Mouse (Mus musculus) megakaryocyte-erythroid progenitor cell, adult 5-6 weeks (primary cell): ENCODE measurements around the gene Prkaca. TPM values are rescaled to one million over a fixed set of nuclear protein-coding genes. Genes with fewer than 3 reads are reported as not detected.

Source experiments
- ATAC-seq: replicated peaks from 2 replicates; pipeline ENCODE4 v1.8.0; 2016; ENCODE audit warnings: mild to moderate bottlenecking, inconsistent platforms; ENCODE audit not compliant: severe bottlenecking, poor library complexity, low FRiP score, low TSS enrichment
- total RNA-seq, 2 experiments: library from RNA; stranded (forward) in 1 of 2; stranded (reverse) in 1 of 2; fragments of 200-1000, 215-1000 nt in 1 of 2; fragments of >200 nt in 1 of 2; fragmentation: Nextera tagmentation in 1 of 2; gene quantifications; 2 replicates each; pipeline ENCODE4 v1.2.3; 2014 to 2017

Gene Prkaca
- 35.2 and 49.4 TPM in 2 replicates for total RNA-seq (2014; fragmentation: Nextera tagmentation)
- total RNA-seq (2017): 22.1 and 31.1 TPM in 2 replicates

DNA sequence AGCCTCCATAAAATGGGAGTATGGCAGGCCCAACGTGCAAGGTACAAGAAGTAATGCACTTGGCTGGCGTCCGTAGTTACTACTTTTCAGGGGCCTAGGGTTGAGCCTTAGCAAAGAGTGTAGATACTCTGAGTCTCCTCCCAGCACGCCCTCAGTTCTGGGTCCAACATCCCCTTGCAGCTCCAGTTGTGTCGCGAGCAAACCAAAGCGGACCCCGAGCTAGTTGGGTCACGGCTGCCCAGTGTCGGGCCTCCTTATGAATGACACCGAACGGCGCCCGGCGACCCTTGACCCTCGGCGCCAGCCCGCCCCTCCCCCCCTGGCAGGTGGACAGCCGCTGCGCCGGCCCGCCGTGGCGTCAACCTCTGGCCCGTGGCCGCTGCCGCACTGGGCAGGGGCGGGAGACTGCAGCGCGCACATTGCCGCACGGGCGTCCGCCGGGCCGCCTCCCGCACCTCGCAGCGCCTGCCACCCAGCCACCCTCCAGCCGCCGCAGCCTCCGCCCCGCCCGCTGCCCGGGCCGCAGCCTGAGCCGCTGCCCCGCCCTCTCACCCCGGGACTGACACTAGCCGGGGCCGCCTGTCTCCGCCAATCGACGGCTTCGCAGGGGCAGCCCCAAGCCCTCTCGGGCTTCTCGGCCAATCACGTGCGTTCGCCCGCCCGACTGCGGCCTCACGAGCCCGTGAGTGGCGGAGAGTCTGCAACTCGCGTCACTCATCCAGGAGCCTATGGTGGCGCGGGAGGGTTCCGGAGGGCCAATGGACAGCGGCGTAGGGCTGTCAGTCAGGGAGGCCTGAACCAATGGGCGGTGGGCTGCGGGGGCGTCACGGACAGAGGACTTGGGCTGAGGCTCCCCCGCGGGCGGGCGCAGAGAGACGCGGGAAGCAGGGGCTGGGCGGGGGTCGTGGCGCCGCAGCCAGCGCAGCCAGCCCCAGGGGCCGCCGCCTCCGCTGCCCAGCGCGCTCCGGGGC is at the start of gene Prkaca:
Gene Prkaca, plus strand, starts transcription at position 844 of the 971 bp plus-strand sequence.
- peak; percentile 98 for ATAC-seq

DNA sequence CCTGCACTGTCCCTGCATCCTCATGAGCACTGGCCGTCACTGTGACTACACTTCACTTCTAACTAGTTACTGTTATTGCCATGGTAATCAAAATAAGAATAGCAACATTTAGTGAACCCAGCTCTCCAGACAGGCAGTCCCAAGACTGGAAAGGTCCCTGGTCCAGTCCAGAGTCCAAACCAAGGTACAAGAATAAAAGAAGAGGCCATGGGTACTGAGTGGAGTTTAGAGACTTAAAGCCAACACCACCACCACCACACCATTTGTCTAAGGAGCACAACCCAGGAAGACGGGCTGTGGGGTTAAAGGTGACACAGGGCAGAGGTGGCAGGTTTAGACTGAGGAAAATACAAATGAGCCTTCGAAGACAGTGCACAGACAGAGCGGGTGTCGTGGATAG is 48.2 kb upstream of the Prkaca start:
- no peak for ATAC-seq

DNA sequence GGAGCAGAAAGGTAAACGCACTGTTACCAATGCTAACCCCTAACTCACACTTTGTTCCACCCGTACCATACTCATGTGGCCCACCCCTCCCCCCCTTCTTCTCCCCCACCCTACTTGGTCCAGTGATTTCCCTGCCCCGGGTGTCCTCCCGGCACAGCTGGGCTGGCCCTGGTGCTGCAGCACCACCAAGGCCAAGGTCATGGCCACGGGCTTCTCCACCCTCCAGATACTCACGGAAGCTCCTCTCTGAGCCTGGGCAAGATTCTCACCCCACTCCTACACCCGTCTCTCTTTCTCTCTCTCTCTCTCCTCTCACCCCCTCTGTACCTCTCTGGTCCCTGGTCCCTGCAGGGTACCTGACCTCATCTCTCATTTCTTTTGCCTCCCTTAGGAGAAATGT is 46.5 kb upstream of the Prkaca start:
- no peak for ATAC-seq

DNA sequence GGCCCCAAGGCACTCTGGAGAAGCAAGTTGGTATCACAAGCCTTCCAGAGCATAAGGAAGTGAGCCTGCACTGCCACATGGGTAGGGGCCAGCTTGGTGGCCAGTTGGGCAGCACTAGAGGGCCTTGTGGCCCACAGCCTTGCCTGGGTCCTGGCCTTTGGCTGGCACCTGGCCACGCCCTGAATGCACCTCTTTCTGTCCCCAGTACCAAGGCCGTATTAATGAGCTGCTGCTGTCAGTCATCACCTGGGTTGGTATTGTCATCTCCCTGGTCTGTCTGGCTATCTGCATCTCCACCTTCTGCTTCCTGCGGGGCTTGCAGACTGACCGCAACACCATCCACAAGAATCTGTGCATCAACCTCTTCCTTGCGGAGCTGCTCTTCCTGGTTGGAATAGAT is 38.6 kb upstream of the Prkaca start:
- ATAC-seq: no peak

DNA sequence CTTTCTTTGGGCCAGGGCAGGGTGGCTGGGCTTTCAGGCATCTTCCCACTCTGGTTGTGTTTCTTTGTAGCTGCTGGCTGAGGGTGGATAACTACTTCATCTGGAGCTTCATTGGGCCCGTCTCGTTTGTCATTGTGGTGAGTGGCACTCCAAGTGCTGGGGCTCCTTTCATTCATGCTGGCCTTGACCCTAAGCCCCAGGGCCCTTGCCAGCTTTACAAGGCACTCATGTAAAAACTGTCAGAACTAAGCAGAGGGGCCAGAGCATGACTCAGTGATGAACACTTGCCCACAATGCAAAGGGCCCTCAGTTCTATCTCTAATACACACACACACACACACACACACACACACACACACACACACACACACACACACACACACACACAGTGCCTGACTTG is 37.8 kb upstream of the Prkaca start:
- no peak for ATAC-seq

DNA sequence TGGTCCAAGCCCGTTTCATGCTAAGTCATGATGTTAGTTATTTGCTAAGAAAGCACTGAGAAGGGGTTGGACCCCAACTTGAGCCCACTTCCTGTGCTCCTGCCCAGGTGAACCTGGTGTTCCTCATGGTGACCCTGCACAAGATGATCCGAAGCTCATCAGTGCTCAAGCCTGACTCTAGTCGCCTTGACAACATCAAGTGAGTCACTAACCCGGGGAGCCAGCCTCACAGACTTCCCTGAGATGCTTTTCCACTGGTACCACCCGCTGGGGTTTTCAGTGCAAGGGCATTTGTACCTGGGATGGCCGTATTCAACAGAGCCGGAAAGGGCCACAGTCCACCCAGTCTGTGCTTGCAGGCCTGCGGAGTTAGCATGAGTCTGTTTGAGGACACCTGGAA is 37.4 kb upstream of the Prkaca start:
- no peak for ATAC-seq

DNA sequence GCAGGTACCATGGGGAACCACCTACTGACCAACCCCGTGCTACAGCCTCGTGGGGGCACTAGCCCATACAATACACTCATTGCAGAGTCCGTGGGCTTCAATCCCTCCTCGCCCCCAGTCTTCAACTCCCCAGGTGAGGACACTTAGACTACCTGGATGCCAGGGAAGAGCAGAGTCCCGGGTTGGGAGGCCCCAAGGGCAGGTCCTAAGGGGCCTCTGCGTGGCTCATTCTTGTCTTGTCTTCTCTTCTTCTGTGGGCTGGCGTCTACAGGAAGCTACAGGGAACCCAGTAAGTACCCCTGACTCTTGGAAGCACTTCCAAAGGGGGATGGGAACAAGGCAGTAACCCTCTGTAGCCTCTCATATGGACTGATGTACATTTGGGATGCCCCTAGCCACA is 35.1 kb upstream of the Prkaca start:
- no peak for ATAC-seq

DNA sequence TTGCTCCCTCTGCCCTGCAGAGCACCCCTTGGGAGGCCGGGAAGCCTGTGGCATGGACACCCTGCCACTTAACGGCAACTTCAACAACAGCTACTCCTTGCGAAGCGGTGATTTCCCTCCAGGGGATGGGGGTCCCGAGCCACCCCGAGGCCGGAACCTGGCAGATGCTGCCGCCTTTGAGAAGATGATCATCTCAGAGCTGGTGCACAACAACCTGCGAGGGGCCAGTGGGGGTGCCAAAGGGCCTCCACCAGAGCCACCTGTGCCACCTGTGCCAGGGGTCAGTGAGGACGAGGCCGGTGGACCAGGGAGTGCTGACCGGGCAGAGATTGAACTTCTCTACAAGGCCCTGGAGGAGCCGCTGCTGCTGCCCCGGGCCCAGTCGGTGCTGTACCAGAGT is 34.5 kb upstream of the Prkaca start:
- ATAC-seq: no peak

DNA sequence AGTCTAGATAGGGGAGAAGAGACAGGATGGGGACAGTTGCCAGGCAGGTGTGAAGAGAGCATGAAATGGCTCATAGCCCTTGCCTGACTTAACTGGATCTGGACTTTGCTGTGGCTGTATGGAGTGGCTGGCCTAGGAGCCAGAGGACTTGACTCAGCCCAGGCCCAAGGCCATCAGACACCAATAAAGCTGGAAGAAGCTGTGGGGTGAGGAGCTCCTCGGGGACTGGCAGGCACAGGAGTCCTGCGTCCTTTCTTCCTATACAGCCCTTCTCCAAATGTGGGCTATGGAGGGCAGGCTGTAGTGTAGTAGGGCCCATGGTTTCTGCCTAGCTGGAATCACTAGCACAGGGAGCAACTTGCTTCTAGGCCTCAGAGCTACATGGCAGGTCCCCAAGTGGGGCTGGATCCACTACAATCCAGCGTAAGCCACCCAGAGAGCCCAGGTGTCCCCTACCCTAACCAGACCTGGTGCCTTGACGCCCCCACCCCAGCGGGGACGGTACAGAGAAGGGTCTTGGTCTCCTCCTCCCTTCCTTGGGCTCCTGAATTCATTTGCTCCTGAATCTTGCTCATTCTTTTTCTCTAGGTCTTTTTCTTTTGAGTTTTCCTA is 31.6 kb upstream of the Prkaca start:
- ATAC-seq: no peak

DNA sequence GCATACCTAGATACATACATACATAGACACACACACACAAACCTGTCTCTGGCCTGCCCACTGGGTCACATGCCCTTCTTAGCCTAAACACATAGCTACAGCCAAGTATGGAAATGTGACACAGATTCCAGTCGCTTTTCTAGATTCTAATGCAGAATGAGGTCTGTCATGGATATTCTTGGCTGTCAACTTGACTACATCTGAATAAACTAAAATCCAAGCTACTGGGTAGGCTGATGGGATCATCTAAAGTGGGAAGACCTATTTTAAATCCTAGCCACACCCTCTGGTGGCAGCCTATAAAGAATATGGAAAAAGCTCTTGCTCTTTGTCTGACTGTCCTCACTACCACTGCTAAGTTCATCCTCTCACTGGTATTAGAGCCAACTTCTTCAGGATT is 30.3 kb upstream of the Prkaca start:
- ATAC-seq: no peak

DNA sequence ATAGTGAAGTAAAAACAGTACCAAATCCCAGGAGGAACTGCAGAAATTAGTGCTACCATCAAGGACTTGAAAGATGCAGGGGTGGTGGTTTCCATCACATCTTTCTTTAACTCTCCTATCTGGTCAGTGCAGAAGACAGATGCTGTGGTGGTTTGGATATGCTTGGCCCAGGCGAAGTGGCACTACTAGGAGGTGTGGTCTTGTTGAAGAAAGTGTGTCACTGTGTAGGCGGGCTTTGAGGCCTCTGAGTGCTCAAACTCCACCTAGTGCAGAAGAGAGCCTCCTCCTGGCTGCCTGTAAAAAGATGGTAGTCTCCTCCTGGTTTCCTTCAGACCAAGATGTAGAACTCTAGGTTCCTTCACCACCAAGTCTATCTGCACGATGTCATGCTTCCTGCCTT is 27.3 kb upstream of the Prkaca start:
- ATAC-seq: 0 out of 2 replicates have a peak, but pooled peaks have one; percentile 34

DNA sequence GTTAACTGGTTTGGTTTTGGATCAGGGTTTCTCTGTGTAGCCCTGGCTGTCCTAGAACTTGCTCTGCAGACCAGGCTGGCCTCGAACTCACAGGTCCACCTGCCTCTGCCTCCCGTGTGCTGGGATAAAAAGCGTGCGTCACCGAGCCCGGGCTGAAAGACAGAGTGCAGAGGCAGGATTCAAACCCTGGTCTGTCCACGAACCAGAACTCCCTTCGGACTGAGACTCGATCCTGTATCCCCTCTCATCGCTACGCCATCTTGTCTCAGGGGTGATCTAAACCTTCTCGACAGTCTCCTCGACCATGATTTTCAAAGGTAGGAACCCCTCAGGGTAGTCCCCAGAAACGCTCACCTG is 18.1 kb upstream of the Prkaca start:
- no peak for ATAC-seq

DNA sequence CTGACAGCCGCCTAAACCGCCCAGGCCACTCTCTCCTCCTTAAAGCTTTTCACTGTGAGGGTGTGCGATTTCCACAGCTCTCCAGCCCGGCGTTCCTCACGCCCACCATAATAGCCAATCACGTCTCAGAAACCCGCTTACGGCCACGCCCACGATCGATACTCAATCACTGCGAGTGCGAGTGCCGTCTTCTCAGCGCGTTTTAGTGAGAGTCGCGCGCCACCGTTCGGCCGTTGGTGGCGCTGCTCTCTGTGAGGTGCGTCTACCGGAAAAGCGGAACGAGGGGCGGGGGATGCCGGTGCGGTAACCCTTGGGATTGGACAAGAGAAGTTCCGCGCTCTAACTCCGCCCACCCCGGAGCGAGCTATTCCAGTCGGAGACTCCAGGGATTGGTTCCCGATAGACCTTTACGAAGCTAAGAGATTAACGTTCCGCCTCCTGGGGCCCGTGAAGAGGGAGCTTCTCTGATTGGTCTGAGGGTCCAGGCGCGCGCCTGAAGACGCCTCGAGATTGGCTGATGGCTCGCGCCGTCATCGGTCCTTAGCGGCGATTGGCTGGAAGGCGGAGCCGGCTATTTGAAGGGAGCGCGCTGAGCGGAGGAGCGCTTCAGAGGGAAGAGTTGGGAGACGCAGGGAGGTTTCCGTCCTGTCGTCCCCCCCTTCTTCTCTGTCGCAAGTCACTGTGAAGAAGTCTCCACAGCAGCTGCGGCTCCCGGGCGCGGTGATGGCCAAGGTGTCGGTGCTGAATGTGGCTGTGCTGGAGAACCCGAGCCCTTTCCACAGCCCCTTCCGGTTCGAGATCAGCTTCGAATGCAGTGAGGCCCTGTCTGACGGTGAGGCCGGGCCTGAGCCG is 17.5 kb upstream of the Prkaca start, which contains the start of the genes Gm10644 and Asf1b:
Gene Gm10644, minus strand, starts transcription at position 100 of the 852 bp plus-strand sequence.
Gene Asf1b, plus strand, starts transcription at position 402 of the 852 bp plus-strand sequence.
- peak; percentile 96 for ATAC-seq

DNA sequence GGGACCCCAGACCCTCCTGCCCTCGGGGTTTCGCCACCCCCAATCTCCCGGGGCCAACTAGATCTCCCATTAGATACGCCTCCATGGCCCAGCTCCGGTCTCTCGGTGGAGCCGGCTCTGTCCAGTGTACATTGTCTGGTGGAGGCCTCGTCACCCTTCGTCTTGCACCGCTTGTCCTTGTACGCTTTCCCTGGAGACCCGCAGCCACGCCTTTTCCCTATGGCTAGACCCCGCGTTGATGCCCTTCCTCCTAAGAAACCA is 16.9 kb upstream of the Prkaca start:
- ATAC-seq: peak; percentile 21; the same call in 1 of the 2 replicates

DNA sequence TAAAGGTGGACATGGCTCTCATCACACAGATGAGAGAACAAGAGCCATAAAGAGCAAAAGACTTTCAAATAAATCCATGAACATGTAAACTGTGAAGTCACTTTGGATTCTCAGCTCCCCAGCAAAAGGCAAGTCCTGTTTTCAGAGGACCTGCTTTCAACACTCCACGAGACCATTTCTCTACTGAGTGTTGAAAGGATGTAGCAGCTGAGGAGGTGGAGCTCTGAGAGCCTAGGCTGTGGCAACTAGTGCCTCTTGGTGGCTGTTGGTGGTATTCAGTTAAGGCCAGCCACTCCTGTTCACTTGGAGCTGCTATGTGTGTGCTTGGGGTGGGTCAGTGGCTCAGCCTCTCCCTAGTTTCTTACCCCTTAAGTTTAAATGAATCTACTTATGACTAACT is 16.0 kb upstream of the Prkaca start:
- peak; percentile 62 for ATAC-seq

DNA sequence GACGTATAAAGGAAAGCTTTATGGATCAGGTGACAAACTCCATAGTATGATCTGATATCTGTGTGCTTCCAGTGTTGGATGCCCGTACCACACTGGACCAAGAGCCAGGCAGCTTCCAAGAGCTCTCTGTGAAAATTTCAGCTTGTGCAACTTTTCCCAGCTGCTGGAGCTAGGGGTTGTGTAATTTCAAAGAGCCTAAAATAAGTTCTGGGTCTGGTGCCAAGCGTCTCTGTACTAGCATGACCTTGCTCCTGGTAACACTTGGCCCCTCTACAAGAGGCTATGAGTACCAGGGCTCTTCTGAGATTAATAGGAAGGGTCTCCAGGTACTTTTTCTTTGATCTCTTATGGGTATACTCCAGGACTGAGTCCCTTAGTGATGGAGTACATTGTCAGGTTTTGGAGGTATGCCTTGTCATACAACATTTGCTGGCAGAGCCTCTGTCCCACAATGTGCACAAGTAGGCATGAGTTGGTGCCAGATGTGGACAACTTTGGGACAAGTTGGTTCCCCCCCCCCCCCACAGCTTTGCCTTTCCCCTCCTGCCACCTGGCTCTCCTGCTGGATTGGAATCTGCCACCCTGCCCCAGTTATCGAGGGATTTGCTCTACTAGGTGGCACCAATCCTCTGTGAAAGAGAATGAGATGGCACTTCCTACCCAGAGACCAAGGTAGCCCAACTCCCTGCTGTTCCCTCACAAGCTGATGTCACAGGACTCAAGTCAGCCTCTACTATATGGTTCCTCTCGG is 8.6 kb upstream of the Prkaca start:
- ATAC-seq: no peak

DNA sequence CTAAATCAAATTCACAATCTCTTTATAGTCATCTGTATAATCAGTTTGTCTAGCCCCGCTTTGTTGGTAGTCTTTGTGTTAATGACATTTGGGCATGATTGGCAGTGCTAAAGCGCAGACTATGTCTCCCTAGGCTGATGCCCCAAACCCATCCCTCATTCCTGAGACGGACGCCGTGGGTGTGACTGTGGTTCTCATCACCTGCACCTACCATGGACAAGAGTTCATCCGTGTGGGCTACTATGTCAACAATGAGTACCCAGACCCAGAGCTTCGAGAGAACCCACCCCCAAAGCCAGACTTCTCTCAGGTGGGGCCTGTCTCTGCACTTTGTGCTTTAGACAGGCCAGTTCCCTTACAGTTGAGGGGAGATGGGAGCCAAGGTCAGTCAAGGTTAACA is 5.1 kb upstream of the Prkaca start:
- ATAC-seq: no peak

DNA sequence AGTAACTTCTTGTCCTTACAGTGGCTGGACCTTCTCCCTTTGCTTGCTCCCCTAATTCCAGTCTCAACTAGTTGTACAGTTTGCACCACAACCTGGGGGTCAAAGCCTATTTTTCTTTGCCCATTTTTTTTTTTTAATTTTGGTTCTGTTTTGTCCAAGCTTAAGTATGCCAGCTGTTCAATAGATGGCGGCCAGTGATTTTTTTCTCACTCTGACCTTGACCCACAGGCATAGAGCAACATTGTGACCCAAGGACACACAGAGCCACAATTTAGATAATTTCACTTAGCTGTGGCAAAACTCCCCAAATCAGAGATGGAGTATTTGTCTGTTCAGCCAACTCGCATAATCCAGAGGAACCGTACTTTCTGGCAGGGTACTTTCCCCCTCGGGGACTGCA is 1.7 kb upstream of the Prkaca start:
- ATAC-seq: no peak

DNA sequence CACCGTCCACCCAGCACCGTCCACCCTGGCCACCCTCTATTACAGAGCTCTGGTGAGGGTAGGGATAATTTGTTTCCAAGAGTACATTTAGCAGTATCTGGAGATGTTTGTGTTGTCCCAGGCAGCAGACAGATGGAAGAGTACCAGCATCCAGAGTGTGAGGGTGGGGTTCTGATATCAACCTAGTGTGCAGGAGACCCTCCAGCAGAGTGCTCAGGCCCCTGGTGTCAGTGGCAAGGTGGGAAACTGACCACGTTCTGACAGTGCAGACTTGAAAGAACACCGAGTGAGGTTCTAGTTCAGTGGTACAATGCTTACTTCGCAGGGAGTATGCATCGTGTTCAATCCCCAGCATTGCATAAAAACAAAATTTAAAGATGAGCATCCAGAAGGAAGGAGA is 1.1 kb upstream of the Prkaca start:
- ATAC-seq: no peak
